Mouse (Mus musculus) adrenal gland, postnatal 36 days (tissue): Measurements from ENCODE around the gene Stx7. TPM values are rescaled to one million over a fixed set of nuclear protein-coding genes. Genes with fewer than 3 reads are reported as not detected.

Experiments
- DNase-seq, 2 experiments: peaks; one replicate each; pipeline ENCODE4 v3.0.0; 2021; ENCODE audit warnings: mixed read lengths in 1 of 2
- total RNA-seq, 2 experiments: library from RNA; stranded (reverse); gene quantifications; 2 replicates each; pipeline ENCODE4 v1.2.3; 2021

Stx7 gene
- total RNA-seq, 2 experiments from 2014 or later, result 135 to 202 TPM

GRCm38 (mm10) chr10:24165526-24166055, 16.5 kb downstream of the Stx7 start:
- no peak for DNase-seq

- DNase-seq, result no peak
Measured at GRCm38 (mm10) chr10:24167978-24168583, 19.0 kb downstream of the Stx7 start.

- peak in 1 of 2 experiments; percentile 39 for DNase-seq
Measured at GRCm38 (mm10) chr10:24168854-24169253, 19.8 kb downstream of the Stx7 start.

- DNase-seq, result no peak
Measured at GRCm38 (mm10) chr10:24171906-24172459, 22.9 kb downstream of the Stx7 start.

- peak; percentile 66 to 73 for DNase-seq
Measured at GRCm38 (mm10) chr10:24173210-24174001, 24.3 kb downstream of the Stx7 start.

- DNase-seq, result peak in 1 of 2 experiments; percentile 38
Measured at GRCm38 (mm10) chr10:24190392-24190791, 41.3 kb downstream of the Stx7 start.

- no peak for DNase-seq
Measured at GRCm38 (mm10) chr10:24191977-24192376, 42.9 kb downstream of the Stx7 start.

- no peak for DNase-seq
Measured at GRCm38 (mm10) chr10:24199303-24199702, 50.2 kb downstream of the Stx7 start.

GRCm38 (mm10) chr10:24200099-24200498, 51.0 kb downstream of the Stx7 start:
- no peak for DNase-seq

- no peak for DNase-seq
Measured at GRCm38 (mm10) chr10:24210075-24210474, 61.0 kb downstream of the Stx7 start.

GRCm38 (mm10) chr10:24213297-24213696, 64.2 kb downstream of the Stx7 start:
- no peak for DNase-seq

GRCm38 (mm10) chr10:24217558-24218268, 68.6 kb downstream of the Stx7 start:
- peak in 1 of 2 experiments; percentile 20 for DNase-seq

GRCm38 (mm10) chr10:24220931-24221330, 71.8 kb downstream of the Stx7 start:
- peak in 1 of 2 experiments; percentile 11 for DNase-seq

GRCm38 (mm10) chr10:24222911-24223310, 73.8 kb downstream of the Stx7 start:
- DNase-seq, result no peak

- DNase-seq, result peak; percentile 40 to 63
Measured at GRCm38 (mm10) chr10:24223449-24224143, 74.5 kb downstream of the Stx7 start, which contains the start of gene Moxd1. Moxd1 (plus strand) TSS chr10:24223517.

- no peak for DNase-seq
Measured at GRCm38 (mm10) chr10:24224591-24224990, 75.5 kb downstream of the Stx7 start.

- DNase-seq, result no peak
Measured at GRCm38 (mm10) chr10:24228318-24229183, 79.4 kb downstream of the Stx7 start.

- no peak for DNase-seq
Measured at GRCm38 (mm10) chr10:24232281-24232680, 83.2 kb downstream of the Stx7 start.

- DNase-seq, result no peak
Measured at GRCm38 (mm10) chr10:24235426-24236283, 86.6 kb downstream of the Stx7 start.
